Mouse (Mus musculus): ENCODE data around the gene Khdrbs2. TPM values are rescaled to one million over a fixed set of nuclear protein-coding genes. Genes with fewer than 3 reads are reported as not detected.
A peak's percentile ranks its signal among the peaks of the same experiment; 100 is the strongest.

The Khdrbs2 gene
- 31.6 and 33.1 TPM in 2 replicates for polyA plus RNA-seq (2015; fragmentation: Nextera tagmentation; extraction: Ambion mirVana)

GRCm38 (mm10) chr1:32172506-32173239, at the start of gene Khdrbs2:
TSS of gene Khdrbs2 (plus strand) at chr1:32172714.
- no peaks in the 10 kb centered on the region for H3K27me3 ChIP-seq
- peak within 1 kb of the TSS; percentile 76 for H3K4me2 ChIP-seq
- peak within 1 kb of the TSS; percentile 68 for H3K4me3 ChIP-seq
- under 1% methylated on average over 53 of the region's 53 CpGs for WGBS
- H3K9me3 ChIP-seq (replicated peaks): no peaks in the 10 kb centered on the region
- ATAC-seq: peak; percentile 99
- H3K27ac ChIP-seq: peak within 1 kb of the TSS; percentile 73
- peak within 1 kb of the TSS; percentile 79 for H3K9ac ChIP-seq
- no peaks in the 10 kb centered on the region for H3K36me3 ChIP-seq (ENCODE audit: poor library complexity, severe bottlenecking)
- H3K4me1 ChIP-seq: peaks cover 9% of the 10 kb centered on the region

- no peaks in the 10 kb centered on the region for H3K9me3 ChIP-seq (replicated peaks)
- H3K36me3 ChIP-seq (ENCODE audit: poor library complexity, severe bottlenecking): no peaks in the 10 kb centered on the region
- peaks cover 9% of the 10 kb centered on the region for H3K4me1 ChIP-seq
- peak overlapping the region; percentile 49 for H3K4me2 ChIP-seq
- no peak for ATAC-seq
- no peak overlapping the region for H3K27ac ChIP-seq
- H3K27me3 ChIP-seq: no peaks in the 10 kb centered on the region
- peak overlapping the region; percentile 68 for H3K4me3 ChIP-seq
- WGBS: 43% methylated on average over 5 of the region's 5 CpGs
- H3K9ac ChIP-seq: peak overlapping the region; percentile 41
These were observed 2.1 kb downstream of the Khdrbs2 start for GRCm38 (mm10) chr1:32174566-32174965.

DNA sequence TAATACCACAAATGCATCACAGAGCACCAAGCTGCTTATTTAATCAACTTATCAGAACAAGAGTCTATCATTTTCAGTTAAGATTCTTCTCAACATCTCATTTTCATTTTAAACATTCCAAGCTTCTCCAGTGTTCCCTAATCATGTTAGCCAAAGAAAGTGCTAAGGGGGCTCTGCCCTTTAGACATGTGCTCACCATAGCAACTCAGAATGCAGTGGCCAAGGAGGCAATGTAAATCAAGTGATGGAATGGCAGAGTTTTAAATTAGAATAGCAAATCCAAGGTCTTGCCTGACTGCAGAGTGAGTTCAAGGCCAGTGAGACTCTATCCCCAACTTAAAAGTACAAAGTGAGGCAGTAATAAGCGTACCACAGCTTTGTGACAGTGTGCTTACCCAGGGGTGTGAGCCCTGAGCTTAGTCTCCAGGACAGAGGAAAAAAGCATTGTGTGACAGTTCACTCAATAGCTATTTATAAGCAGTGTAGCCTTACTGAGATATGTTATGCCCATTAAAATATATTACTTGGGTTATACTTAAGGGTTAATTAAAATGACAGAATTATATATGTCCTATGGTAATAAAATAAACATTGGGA, 27.2 kb downstream of the Khdrbs2 start:
- H3K36me3 ChIP-seq (ENCODE audit: poor library complexity, severe bottlenecking): no peaks in the 10 kb centered on the region
- 69% methylated on average over 1 of the region's 1 CpGs for WGBS
- no peak overlapping the region for H3K4me2 ChIP-seq
- ATAC-seq: no peak
- H3K27ac ChIP-seq: no peak overlapping the region
- no peaks in the 10 kb centered on the region for H3K27me3 ChIP-seq
- H3K4me1 ChIP-seq: no peaks in the 10 kb centered on the region
- no peak overlapping the region for H3K9ac ChIP-seq
- H3K4me3 ChIP-seq: no peak overlapping the region
- no peaks in the 10 kb centered on the region for H3K9me3 ChIP-seq (replicated peaks)

DNA sequence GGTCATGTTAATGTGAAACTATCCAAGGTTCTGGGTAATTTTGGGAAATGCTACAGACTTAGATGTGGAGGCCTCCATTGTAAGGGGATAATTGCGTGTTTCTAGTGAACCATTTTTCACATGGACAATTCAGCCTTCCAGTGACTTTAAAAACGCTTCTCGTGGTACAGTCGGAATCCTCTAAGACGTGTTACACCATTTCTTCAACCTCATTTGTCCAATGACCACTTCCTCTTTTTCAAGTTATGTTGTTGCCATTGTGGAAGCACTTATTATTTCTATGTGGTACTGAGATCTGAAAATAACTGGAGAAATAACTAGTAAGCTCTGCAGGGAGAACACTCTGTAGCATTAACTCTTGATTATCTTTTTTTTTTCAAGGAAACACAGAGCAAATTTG, 75.9 kb downstream of the Khdrbs2 start:
- H3K4me2 ChIP-seq: no peak overlapping the region
- H3K9ac ChIP-seq: no peak overlapping the region
- 91% methylated on average over 5 of the region's 5 CpGs for WGBS
- no peak for ATAC-seq
- H3K36me3 ChIP-seq (ENCODE audit: poor library complexity, severe bottlenecking): no peaks in the 10 kb centered on the region
- H3K4me1 ChIP-seq: no peaks in the 10 kb centered on the region
- no peaks in the 10 kb centered on the region for H3K9me3 ChIP-seq (replicated peaks)
- H3K27me3 ChIP-seq: no peaks in the 10 kb centered on the region
- no peak overlapping the region for H3K4me3 ChIP-seq
- H3K27ac ChIP-seq: no peak overlapping the region

DNA sequence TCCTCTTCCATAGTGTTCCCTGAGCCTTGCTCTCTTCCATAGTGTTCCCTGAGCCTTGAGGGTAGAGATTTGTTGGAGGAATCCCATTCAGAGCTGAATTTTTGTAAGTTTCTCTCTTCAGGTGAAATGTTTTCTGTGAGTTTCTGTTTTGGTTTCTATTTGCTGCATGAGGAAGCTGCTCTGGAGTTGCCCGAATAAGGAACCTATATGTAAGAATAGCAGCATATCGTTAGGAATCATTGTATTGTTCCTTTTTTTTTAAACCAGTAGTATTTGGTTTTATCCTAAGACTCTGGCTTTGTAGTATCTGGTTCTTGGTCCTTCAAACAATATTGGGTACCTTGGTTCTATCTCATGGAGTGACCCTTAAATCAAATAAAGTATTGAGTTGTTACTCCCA, 77.1 kb downstream of the Khdrbs2 start:
- H3K4me2 ChIP-seq: no peak overlapping the region
- no peak overlapping the region for H3K9ac ChIP-seq
- no peaks in the 10 kb centered on the region for H3K4me1 ChIP-seq
- ATAC-seq: no peak
- H3K4me3 ChIP-seq: no peak overlapping the region
- no peaks in the 10 kb centered on the region for H3K36me3 ChIP-seq (ENCODE audit: poor library complexity, severe bottlenecking)
- no peaks in the 10 kb centered on the region for H3K27me3 ChIP-seq
- WGBS: 94% methylated on average over 2 of the region's 2 CpGs
- H3K27ac ChIP-seq: no peak overlapping the region
- no peaks in the 10 kb centered on the region for H3K9me3 ChIP-seq (replicated peaks)

- Histone ChIP-seq H3K27me3 (no peaks in the 10 kb centered on the region), H3K36me3 (ENCODE audit: poor library complexity, severe bottlenecking) (no peaks in the 10 kb centered on the region), H3K9me3 (replicated peaks) (no peaks in the 10 kb centered on the region), H3K4me3 (no peak overlapping the region), H3K9ac (no peak overlapping the region), H3K4me2 (no peak overlapping the region), H3K4me1 (no peaks in the 10 kb centered on the region), H3K27ac (no peak overlapping the region)
- WGBS: 94% methylated on average over 1 of the region's 1 CpGs
- no peak for ATAC-seq
These were observed 77.8 kb downstream of the Khdrbs2 start for GRCm38 (mm10) chr1:32250337-32250736.

GRCm38 (mm10) chr1:32258942-32259341, 86.4 kb downstream of the Khdrbs2 start:
- H3K27me3 ChIP-seq: no peaks in the 10 kb centered on the region
- H3K9ac ChIP-seq: no peak overlapping the region
- ATAC-seq: peak; percentile 62; the same call in 1 of the 2 replicates
- WGBS: 87% methylated on average over 3 of the region's 3 CpGs
- H3K36me3 ChIP-seq (ENCODE audit: poor library complexity, severe bottlenecking): no peaks in the 10 kb centered on the region
- H3K4me3 ChIP-seq: no peak overlapping the region
- no peak overlapping the region for H3K4me2 ChIP-seq
- no peak overlapping the region for H3K27ac ChIP-seq
- no peaks in the 10 kb centered on the region for H3K9me3 ChIP-seq (replicated peaks)
- H3K4me1 ChIP-seq: no peaks in the 10 kb centered on the region

DNA sequence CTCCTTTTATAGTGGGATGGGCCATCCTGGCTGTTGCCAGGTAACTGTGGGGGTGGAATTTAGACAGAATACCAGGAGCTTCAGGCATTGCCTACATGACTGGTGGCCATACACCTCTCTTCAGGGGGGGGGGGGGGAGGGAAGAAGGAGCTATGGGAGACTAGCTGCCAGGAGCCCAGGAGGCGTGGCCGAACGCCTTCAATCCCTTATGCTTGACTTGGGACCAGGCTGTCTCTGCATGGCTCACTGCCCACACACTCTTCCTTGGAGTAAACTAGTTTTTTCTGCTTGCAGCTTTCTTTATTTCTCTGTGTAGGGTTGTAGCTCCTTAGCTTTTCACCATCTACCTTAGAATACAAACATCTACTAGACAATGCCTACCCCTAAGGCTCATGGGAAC, 98.0 kb downstream of the Khdrbs2 start:
- Histone ChIP-seq H3K27me3 (no peaks in the 10 kb centered on the region), H3K9me3 (replicated peaks) (no peaks in the 10 kb centered on the region), H3K4me3 (no peak overlapping the region), H3K4me1 (no peaks in the 10 kb centered on the region), H3K9ac (no peak overlapping the region), H3K4me2 (no peak overlapping the region), H3K27ac (no peak overlapping the region), H3K36me3 (ENCODE audit: poor library complexity, severe bottlenecking) (no peaks in the 10 kb centered on the region)
- WGBS: 67% methylated on average over 3 of the region's 3 CpGs
- peak; percentile 36; the same call in 1 of the 2 replicates for ATAC-seq

DNA sequence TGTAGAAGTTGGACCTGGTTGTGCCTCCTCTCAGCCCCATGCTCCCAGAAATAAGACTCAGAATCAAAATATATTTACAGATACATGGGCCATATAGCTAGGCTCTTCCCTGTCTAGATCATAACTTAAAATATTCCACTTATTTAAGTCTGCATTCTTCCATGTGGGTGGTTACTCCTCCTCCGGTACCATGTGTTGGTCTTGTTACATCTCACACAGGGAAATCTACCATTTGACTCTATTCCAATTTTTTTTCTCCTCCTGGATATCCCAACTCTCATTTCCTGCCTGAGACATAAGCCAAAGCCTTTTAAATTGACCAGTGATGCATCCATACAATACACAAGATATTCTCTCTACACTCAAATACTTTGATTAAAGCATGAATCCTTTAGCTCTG, 122.2 kb downstream of the Khdrbs2 start:
- Histone ChIP-seq H3K27me3 (no peaks in the 10 kb centered on the region), H3K9me3 (replicated peaks) (no peaks in the 10 kb centered on the region), H3K4me2 (no peak overlapping the region), H3K4me1 (no peaks in the 10 kb centered on the region), H3K4me3 (no peak overlapping the region), H3K36me3 (ENCODE audit: poor library complexity, severe bottlenecking) (no peaks in the 10 kb centered on the region), H3K9ac (no peak overlapping the region), H3K27ac (no peak overlapping the region)
- 95% methylated on average over 1 of the region's 1 CpGs for WGBS
- no peak for ATAC-seq

- Histone ChIP-seq H3K27me3 (no peaks in the 10 kb centered on the region), H3K27ac (no peak overlapping the region), H3K9ac (no peak overlapping the region), H3K4me3 (no peak overlapping the region), H3K9me3 (replicated peaks) (no peaks in the 10 kb centered on the region), H3K36me3 (ENCODE audit: poor library complexity, severe bottlenecking) (no peaks in the 10 kb centered on the region), H3K4me2 (no peak overlapping the region), H3K4me1 (no peaks in the 10 kb centered on the region)
- ATAC-seq: no peak
- 90% methylated on average over 5 of the region's 5 CpGs for WGBS
These were observed 128.9 kb downstream of the Khdrbs2 start for GRCm38 (mm10) chr1:32301391-32301790.

DNA sequence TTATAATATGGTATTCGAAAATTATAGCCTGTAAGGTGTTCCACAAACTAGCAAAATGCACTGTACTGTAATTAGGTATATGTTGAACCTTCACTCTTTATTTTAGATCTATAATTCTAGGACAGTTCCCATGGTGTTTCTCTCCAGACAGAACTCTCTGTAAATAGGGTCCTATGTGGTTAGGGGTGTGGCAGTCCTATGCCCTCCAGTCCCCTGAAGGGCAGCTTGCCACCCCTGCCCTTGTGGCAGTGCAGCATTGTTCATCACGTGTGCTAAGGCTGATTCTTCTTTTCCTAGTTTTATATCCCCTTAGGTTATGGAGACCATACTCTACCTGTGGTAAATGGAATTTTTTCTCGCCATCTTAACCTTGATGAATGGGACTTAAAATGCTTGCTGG, 136.6 kb downstream of the Khdrbs2 start:
- H3K27me3 ChIP-seq: no peaks in the 10 kb centered on the region
- H3K4me2 ChIP-seq: no peak overlapping the region
- no peaks in the 10 kb centered on the region for H3K4me1 ChIP-seq
- H3K9ac ChIP-seq: no peak overlapping the region
- no peak for ATAC-seq
- WGBS: 74% methylated on average over 3 of the region's 3 CpGs
- H3K4me3 ChIP-seq: no peak overlapping the region
- H3K36me3 ChIP-seq (ENCODE audit: poor library complexity, severe bottlenecking): no peaks in the 10 kb centered on the region
- H3K9me3 ChIP-seq (replicated peaks): no peaks in the 10 kb centered on the region
- no peak overlapping the region for H3K27ac ChIP-seq

DNA sequence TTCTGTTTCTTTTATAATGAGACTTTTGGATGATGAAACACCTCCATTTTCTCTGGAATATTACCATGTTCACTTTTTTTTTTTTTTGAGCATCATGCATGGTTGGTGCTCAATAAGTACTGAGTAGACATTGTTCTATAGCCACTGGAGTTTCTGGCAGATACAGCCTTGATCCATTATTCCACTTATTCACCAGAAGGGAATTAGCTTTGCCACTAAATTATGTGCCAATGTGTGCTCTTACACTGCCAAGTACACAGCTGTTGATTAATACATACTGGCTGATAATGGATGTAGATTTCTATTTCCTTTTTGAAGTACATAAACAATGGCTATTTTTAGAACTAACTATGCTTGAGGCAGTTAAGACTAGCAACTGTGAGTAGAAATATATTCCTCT, 137.1 kb downstream of the Khdrbs2 start:
- Histone ChIP-seq H3K4me3 (no peak overlapping the region), H3K9ac (no peak overlapping the region), H3K27me3 (no peaks in the 10 kb centered on the region), H3K4me2 (no peak overlapping the region), H3K9me3 (replicated peaks) (no peaks in the 10 kb centered on the region), H3K27ac (no peak overlapping the region), H3K36me3 (ENCODE audit: poor library complexity, severe bottlenecking) (no peaks in the 10 kb centered on the region), H3K4me1 (no peaks in the 10 kb centered on the region)
- peak; percentile 93 for ATAC-seq

GRCm38 (mm10) chr1:32339108-32339507, 166.6 kb downstream of the Khdrbs2 start:
- Histone ChIP-seq H3K9me3 (replicated peaks) (no peaks in the 10 kb centered on the region), H3K4me3 (no peak overlapping the region), H3K4me1 (no peaks in the 10 kb centered on the region), H3K4me2 (no peak overlapping the region), H3K27ac (no peak overlapping the region), H3K36me3 (ENCODE audit: poor library complexity, severe bottlenecking) (no peaks in the 10 kb centered on the region), H3K27me3 (no peaks in the 10 kb centered on the region), H3K9ac (no peak overlapping the region)
- no peak for ATAC-seq
- 96% methylated on average over 1 of the region's 1 CpGs for WGBS

Data from forebrain, embryonic 13.5 days (tissue).